In the genomic region with DNA sequence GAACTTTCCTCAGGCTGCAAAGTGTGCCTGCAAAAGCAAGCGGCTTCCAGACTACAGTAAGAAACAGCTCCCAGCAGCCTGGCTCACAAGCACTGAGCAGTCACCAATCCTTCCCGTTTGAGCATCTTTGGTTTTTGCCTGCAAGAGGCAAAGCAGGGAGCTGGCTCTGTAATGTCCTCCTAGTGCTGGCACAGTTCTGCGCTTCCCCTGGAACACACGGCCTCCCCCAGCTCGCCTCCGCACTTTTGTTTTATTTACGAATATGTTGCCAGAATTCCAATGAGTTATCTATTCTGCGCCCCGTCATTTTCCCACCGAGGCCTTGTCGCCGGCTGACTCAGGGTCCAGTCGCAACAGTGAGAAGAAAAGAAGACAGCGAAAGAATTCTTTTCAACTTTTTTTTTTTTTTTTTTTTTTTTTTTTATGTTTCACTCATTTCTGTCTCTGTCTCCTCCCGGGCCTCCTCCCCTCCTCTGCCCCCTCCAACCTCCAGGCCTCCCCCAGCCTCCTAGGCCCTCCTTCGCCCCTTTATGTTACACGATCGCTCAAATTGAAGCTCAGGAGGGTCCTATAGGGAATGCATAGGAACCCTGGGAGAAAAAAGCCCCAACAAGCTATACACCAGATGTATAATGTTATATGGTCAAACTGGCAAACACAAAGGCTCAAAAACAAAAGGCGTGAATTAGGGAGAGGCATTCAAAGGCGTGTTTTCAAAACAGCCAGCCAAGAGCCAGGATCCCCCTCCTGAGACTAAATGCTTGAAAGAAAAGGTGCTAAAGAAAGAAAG, we compare ENCODE assay signal across 9 mouse cellular contexts. TPM values are rescaled to one million over a fixed set of nuclear protein-coding genes. Genes with fewer than 3 reads are reported as not detected.
DNase-seq lines count a peak whose midpoint lies in the region; ATAC-seq lines count a peak whose summit lies in the region.
"Had no signal": no experiment of that assay in that cellular context is flagged by ENCODE, and none has a peak within 500 bp of the region (broad histone marks: within the 10 kb centered on the region; RNA-seq: fewer than 3 reads in every experiment).

No protein-coding gene starts in this region.

- DNase-seq in gastrocnemius, postnatal 14 days, result peak; percentile 8
- DNase-seq in gastrocnemius, adult 8-10 months (ENCODE audit: low spot score in 2 of 2), result no peak
- DNase-seq in hindbrain, embryonic 11.5 days (ENCODE audit: low spot score), result peak; percentile 77
- peak; percentile 6 to 11 for DNase-seq in left cerebral cortex, adult 18-20 months (ENCODE audit: low spot score in 2 of 2)
- peak; percentile 61 to 84 for DNase-seq in lung, postnatal 4 days
- no peak for DNase-seq in urinary bladder, adult 2 months (ENCODE audit: low spot score)

- peaks cover 78% of the 10 kb centered on the region for H3K27me3 ChIP-seq in forebrain, embryonic 13.5 days
- H3K27me3 ChIP-seq in hindbrain, embryonic 11.5 days (ENCODE audit: control insufficient read depth, insufficient read depth, low read length), result no peaks in the 10 kb centered on the region
- H3K27me3 ChIP-seq in stomach, embryonic 16.5 days (ENCODE audit: control insufficient read depth, insufficient read depth, low read length), result no peaks in the 10 kb centered on the region

- intact Hi-C loops in gastrocnemius, postnatal 14 days (cut with DNase I; ENCODE audit: low total_unique reads), result no loop called here

- H3K4me3 ChIP-seq in forebrain, embryonic 13.5 days, result 0 out of 2 replicates have a peak overlapping the region, but pooled peaks have one; percentile 17
- no peak overlapping the region for H3K4me3 ChIP-seq in hindbrain, embryonic 11.5 days (ENCODE audit: low read depth, low read length)
- no peak overlapping the region for H3K4me3 ChIP-seq in stomach, embryonic 16.5 days (replicated peaks; ENCODE audit: low read length)
- H3K4me3 ChIP-seq: myocyte had no signal

- WGBS in forebrain, embryonic 13.5 days, result 4% methylated on average over 20 of the region's 20 CpGs
- WGBS in hindbrain, embryonic 11.5 days, result 4% methylated on average over 20 of the region's 20 CpGs
- WGBS in stomach, embryonic 16.5 days, result 37% methylated on average over 20 of the region's 20 CpGs

- H3K36me3 ChIP-seq in forebrain, embryonic 13.5 days (ENCODE audit: poor library complexity, severe bottlenecking), result no peaks in the 10 kb centered on the region
- H3K36me3 ChIP-seq in hindbrain, embryonic 11.5 days (ENCODE audit: control insufficient read depth, insufficient read depth, low read length), result no peaks in the 10 kb centered on the region
- H3K36me3 ChIP-seq in stomach, embryonic 16.5 days (ENCODE audit: control insufficient read depth, insufficient read depth, low read length), result no peaks in the 10 kb centered on the region

- ATAC-seq in forebrain, embryonic 13.5 days, result peak; percentile 73
- ATAC-seq in hindbrain, embryonic 11.5 days (ENCODE audit: low FRiP score), result peak; percentile 89
- ATAC-seq in stomach, embryonic 16.5 days (ENCODE audit: insufficient read depth, low FRiP score), result no peak

- H3K9me3 ChIP-seq in forebrain, embryonic 13.5 days (replicated peaks), result no peaks in the 10 kb centered on the region
- H3K9me3 ChIP-seq in hindbrain, embryonic 11.5 days (ENCODE audit: control insufficient read depth, low read length), result no peaks in the 10 kb centered on the region
- H3K9me3 ChIP-seq in stomach, embryonic 16.5 days (replicated peaks; ENCODE audit: control insufficient read depth, low read length), result no peaks in the 10 kb centered on the region

- H3K4me1 ChIP-seq in forebrain, embryonic 13.5 days, result peaks cover 39% of the 10 kb centered on the region
- H3K4me1 ChIP-seq in hindbrain, embryonic 11.5 days (replicated peaks; ENCODE audit: control insufficient read depth, insufficient read depth, low read length), result peaks cover 8% of the 10 kb centered on the region; the same call in 1 of the 2 replicates
- peaks cover 23% of the 10 kb centered on the region for H3K4me1 ChIP-seq in stomach, embryonic 16.5 days (ENCODE audit: control insufficient read depth, insufficient read depth, low read length)

- 0 out of 2 replicates have a peak overlapping the region, but pooled peaks have one; percentile 30 for H3K9ac ChIP-seq in forebrain, embryonic 13.5 days
- peak overlapping the region; percentile 37; the same call in 1 of the 2 replicates for H3K9ac ChIP-seq in hindbrain, embryonic 11.5 days (ENCODE audit: low read depth, low read length)
- peak overlapping the region; percentile 51 for H3K9ac ChIP-seq in stomach, embryonic 16.5 days (ENCODE audit: low read length)

- H3K4me2 ChIP-seq in forebrain, embryonic 13.5 days, result peak overlapping the region; percentile 46
- H3K4me2 ChIP-seq in hindbrain, embryonic 11.5 days (replicated peaks; ENCODE audit: low read depth, low read length), result peak overlapping the region; percentile 31
- H3K4me2 ChIP-seq in stomach, embryonic 16.5 days (ENCODE audit: low read depth, low read length), result peak overlapping the region; percentile 10; the same call in 1 of the 2 replicates

- H3K27ac ChIP-seq in forebrain, embryonic 13.5 days, result peak overlapping the region; percentile 80
- H3K27ac ChIP-seq in hindbrain, embryonic 11.5 days (ENCODE audit: low read depth, low read length), result peak overlapping the region; percentile 91
- H3K27ac ChIP-seq in stomach, embryonic 16.5 days (ENCODE audit: low read length), result peak overlapping the region; percentile 89

RNA-seq across cellular contexts. Expression of gene Gm10295, which starts 32.3 kb away (rescaled TPM):
- total RNA-seq in gastrocnemius, postnatal 14 days (2021), result not detected
- total RNA-seq in gastrocnemius, adult 8-10 months (2022), result not detected
- polyA plus RNA-seq in forebrain, embryonic 13.5 days (2015; fragmentation: Nextera tagmentation; extraction: Ambion mirVana), result not detected in 2 replicates
- not detected in 2 replicates for polyA plus RNA-seq in hindbrain, embryonic 11.5 days (2014; fragmentation: Nextera tagmentation; extraction: Ambion mirVana)
- total RNA-seq in left cerebral cortex, adult 18-20 months (2021), result not detected
- polyA plus RNA-seq in stomach, embryonic 16.5 days (2015; fragmentation: Nextera tagmentation; extraction: Ambion mirVana), result not detected in 2 replicates
- not detected in 2 replicates for polyA plus RNA-seq in urinary bladder, adult 2 months (2012; rRNA removed)
- polyA plus RNA-seq: myocyte had no signal

Comparison
In these comparisons a context has a peak if more than half of its experiments do, and no peak if none do; other contexts are left out.
1. DNase-seq: peak in gastrocnemius, postnatal 14 days (single experiment), hindbrain, embryonic 11.5 days (single experiment), left cerebral cortex, adult 18-20 months (2 of 2) and lung, postnatal 4 days (2 of 2); none in gastrocnemius, adult 8-10 months (0 of 2) and urinary bladder, adult 2 months (single experiment).
2. Peak in every context shown above with its lines, with median percentiles within 50 percentile points of each other: H3K27ac ChIP-seq, H3K4me2 ChIP-seq and H3K9ac ChIP-seq.